Mouse (Mus musculus): Measurements from ENCODE around the gene Cacna1d.

- no peak for TF ChIP-seq CTCF (IDR thresholded peaks at IDR 0.05; ENCODE audit: low read depth, low read length)
- TF ChIP-seq GATA1 (IDR thresholded peaks at IDR 0.05; ENCODE audit: borderline replicate concordance, low read length) = no peak
- TF ChIP-seq POLR2AphosphoS5 (IDR thresholded peaks at IDR 0.05; ENCODE audit: insufficient replicate concordance, low read depth, low read length) = no peak
- TF ChIP-seq TAL1 (conservative IDR thresholded peaks at IDR 0.05; ENCODE audit: low read depth, low read length) = no peak
- TF ChIP-seq GATA2 (IDR thresholded peaks at IDR 0.05; ENCODE audit: borderline replicate concordance, low read depth, low read length) = no peak
Observed at GRCm38 (mm10) chr14:30248811-30249210, 242.4 kb downstream of the Cacna1d start.

Data from G1E (cell line).